Mouse (Mus musculus): Measurements from ENCODE around the gene Ube2l3. TPM values are rescaled to one million over a fixed set of nuclear protein-coding genes. Genes with fewer than 3 reads are reported as not detected.

Gene Ube2l3
- polyA plus RNA-seq (2014; fragmentation: Illumina TruSeq; extraction: RNeasy Lipid Tissue Mini Kit (QIAGEN cat#74804); ENCODE audit: low read depth, low replicate concordance), result 157 TPM

DNA sequence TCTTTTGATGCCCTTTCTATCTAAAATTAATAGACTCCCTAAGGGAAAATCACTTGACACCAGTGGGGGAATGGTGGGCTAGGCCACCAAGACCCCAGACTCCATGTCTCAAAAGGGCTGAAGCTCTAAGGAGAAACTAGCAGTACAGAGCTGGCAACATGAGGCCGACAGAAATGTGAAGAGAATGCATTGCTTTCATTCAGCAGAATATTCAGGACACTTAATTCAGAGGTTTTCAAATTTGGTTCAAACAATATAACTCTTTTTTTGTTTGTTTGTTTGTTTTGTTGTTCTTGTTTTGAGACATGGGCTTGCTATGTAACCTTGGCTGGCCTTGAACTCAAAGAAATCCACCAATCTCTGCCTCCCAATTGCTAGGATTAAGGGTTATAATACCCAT lies at the start of gene Ube2l3:
TSS of gene Ube2l3 (minus strand) at position 101 of the 400 bp plus-strand sequence.

GRCm38 (mm10) chr16:17232794-17233701 lies 30.6 kb upstream of the Ube2l3 start, which contains the start of gene Hic2:
Gene Hic2 (plus strand): TSS chr16:17233572.

GRCm38 (mm10) chr16:17208389-17209361 lies 6.2 kb upstream of the Ube2l3 start, which contains the start of gene Rimbp3:
Gene Rimbp3 (plus strand): TSS chr16:17208603.

DNA sequence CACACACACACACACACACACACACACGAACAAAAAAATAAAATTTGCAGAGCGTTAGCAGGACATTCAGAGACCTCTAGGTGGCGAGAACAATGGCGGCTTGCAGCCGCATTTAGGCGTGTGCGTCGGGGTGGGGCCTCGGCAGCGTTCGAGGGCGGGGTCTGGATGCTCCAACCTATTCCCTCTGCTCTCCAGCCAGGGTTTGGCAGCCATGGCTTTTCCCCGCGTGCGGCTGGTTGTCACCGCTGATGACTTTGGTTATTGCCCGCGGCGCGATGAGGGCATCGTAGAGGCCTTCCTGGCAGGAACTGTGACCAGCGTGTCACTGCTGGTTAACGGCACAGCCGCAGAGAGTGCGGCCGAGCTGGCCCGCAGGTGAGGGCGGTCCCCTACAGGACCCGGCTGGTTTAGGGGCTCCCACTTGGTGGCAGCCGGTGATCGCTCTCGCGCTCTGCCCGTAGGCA lies 55.6 kb downstream of the Ube2l3 start, which contains the start of gene Ccdc116:
TSS of gene Ccdc116 (minus strand) at position 458 of the 464 bp plus-strand sequence.

DNA sequence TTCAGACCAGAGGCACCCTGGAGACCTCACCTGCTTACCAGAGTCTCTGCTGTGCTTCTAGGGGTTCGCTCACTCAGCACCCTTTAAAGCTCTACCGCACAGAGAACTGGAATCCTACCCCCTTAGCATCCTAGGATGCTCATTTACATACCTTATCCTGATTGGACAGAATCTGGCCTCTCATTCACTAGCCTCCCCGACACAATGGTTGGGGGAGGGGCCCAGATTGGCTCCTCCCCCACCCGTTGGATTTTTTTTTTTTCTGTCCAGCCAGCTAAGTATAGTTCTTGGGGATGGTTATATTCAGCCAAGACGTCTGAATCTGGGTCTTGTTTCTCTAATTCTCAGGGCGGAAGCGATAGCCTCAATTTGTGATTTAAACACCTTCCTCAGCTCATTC lies 58.1 kb downstream of the Ube2l3 start, which contains the start of gene Ydjc:
TSS of gene Ydjc (plus strand) at position 283 of the 400 bp plus-strand sequence.

DNA sequence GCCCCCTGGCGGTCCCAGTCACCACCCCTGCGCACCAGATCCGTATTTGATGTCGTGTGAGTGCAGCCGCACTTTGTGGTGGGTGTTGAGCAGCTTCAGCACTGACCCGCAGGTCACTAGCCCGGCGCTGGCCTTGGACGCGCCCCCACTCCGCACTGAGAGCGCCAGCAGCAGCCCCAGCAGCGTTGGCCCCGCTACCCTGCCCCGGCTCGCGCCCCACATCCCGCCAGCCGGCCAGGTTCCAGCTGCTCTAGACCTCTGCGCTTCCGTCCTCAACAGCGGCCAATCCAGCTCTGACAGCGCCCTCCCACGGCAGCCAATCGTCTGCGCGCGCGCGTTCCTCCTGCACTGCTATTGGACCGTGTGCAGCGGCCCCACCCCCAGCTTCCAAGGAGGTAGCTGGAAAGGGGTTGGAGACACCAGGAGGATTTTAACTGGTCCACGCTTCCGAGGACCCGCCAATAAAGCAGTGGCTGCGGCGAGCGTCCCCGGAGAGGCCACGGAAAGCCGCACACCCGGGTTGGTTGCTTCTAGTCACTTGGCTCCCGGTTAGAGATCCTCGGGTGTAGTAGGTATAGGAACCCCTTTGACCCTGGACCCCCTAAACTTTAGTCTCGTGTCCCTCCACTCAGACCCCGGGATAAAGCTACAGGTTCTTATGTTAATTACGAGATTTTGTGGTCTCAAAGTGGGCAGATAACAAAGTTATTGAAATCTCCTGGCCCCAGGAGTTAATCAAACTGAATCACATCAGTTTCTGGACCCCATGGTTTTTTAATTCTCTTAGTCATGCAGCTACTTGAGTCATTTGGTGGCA lies 70.2 kb downstream of the Ube2l3 start, which contains the start of gene Sdf2l1:
TSS of gene Sdf2l1 (minus strand) at position 295 of the 817 bp plus-strand sequence.

DNA sequence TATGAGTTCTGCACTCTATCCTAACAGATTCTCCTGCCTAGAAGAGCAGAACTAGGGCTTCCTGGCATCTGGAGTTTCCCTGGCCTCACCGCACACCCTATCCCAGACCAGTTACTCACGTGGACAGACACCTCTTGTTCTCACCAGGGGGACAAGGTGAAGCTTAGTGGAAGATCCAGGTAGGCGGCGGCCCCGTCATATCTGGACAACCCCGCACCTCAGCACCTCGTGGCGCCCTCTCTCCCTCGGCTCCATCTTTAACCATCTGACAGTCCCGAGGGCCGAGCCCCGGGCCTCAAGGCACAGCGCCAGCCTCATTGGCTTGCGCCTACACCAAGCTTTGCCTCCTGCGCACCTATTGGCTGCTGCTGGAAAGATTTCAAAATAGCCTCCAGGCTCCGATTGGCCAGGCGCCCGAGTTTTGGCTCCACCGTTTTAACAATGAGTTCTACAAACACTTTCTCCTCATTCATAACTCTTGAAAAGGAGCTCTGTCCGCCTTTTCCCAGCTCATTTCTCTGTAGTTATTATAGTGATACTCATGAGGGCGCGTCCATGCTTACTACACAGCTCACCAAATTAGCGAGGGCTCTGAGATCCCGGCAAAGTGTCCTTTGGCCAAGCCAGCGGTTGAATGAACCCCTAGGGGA lies 77.5 kb downstream of the Ube2l3 start, which contains the start of gene 2610318N02Rik:
TSS of gene 2610318N02Rik (minus strand) at position 297 of the 650 bp plus-strand sequence.

GRCm38 (mm10) chr16:17110771-17111743 lies 91.4 kb downstream of the Ube2l3 start, which contains the start of gene Ppil2:
Gene Ppil2 (minus strand): TSS chr16:17111257.

Other genes starting within 250 kb of the Ube2l3 start
- 232 TPM for gene Mapk1, start 219.3 kb downstream of the Ube2l3 start, polyA plus RNA-seq (2014; fragmentation: Illumina TruSeq; extraction: RNeasy Lipid Tissue Mini Kit (QIAGEN cat#74804); ENCODE audit: low read depth, low replicate concordance)
- gene Ypel1, start 133.0 kb downstream of the Ube2l3 start, polyA plus RNA-seq (2014; fragmentation: Illumina TruSeq; extraction: RNeasy Lipid Tissue Mini Kit (QIAGEN cat#74804); ENCODE audit: low read depth, low replicate concordance), result 0.85 TPM
- 64.4 TPM for gene Ppil2, start 91.4 kb downstream of the Ube2l3 start, polyA plus RNA-seq (2014; fragmentation: Illumina TruSeq; extraction: RNeasy Lipid Tissue Mini Kit (QIAGEN cat#74804); ENCODE audit: low read depth, low replicate concordance)
- gene 2610318N02Rik, start 77.5 kb downstream of the Ube2l3 start, polyA plus RNA-seq (2014; fragmentation: Illumina TruSeq; extraction: RNeasy Lipid Tissue Mini Kit (QIAGEN cat#74804); ENCODE audit: low read depth, low replicate concordance), result not detected
- 9.1 TPM for gene Sdf2l1, start 70.3 kb downstream of the Ube2l3 start, polyA plus RNA-seq (2014; fragmentation: Illumina TruSeq; extraction: RNeasy Lipid Tissue Mini Kit (QIAGEN cat#74804); ENCODE audit: low read depth, low replicate concordance)
- not detected for gene Ydjc, start 58.0 kb downstream of the Ube2l3 start, polyA plus RNA-seq (2014; fragmentation: Illumina TruSeq; extraction: RNeasy Lipid Tissue Mini Kit (QIAGEN cat#74804); ENCODE audit: low read depth, low replicate concordance)
- not detected for gene Ccdc116, start 55.4 kb downstream of the Ube2l3 start, polyA plus RNA-seq (2014; fragmentation: Illumina TruSeq; extraction: RNeasy Lipid Tissue Mini Kit (QIAGEN cat#74804); ENCODE audit: low read depth, low replicate concordance)
- not detected for gene Rimbp3, start 6.0 kb upstream of the Ube2l3 start, polyA plus RNA-seq (2014; fragmentation: Illumina TruSeq; extraction: RNeasy Lipid Tissue Mini Kit (QIAGEN cat#74804); ENCODE audit: low read depth, low replicate concordance)
- 0.44 TPM for gene Hic2, start 30.9 kb upstream of the Ube2l3 start, polyA plus RNA-seq (2014; fragmentation: Illumina TruSeq; extraction: RNeasy Lipid Tissue Mini Kit (QIAGEN cat#74804); ENCODE audit: low read depth, low replicate concordance)
- not detected for gene Tmem191c, start 73.4 kb upstream of the Ube2l3 start, polyA plus RNA-seq (2014; fragmentation: Illumina TruSeq; extraction: RNeasy Lipid Tissue Mini Kit (QIAGEN cat#74804); ENCODE audit: low read depth, low replicate concordance)
- gene Serpind1, start 128.7 kb upstream of the Ube2l3 start, polyA plus RNA-seq (2014; fragmentation: Illumina TruSeq; extraction: RNeasy Lipid Tissue Mini Kit (QIAGEN cat#74804); ENCODE audit: low read depth, low replicate concordance), result 1.4 TPM
- 101 TPM for gene Snap29, start 203.3 kb upstream of the Ube2l3 start, polyA plus RNA-seq (2014; fragmentation: Illumina TruSeq; extraction: RNeasy Lipid Tissue Mini Kit (QIAGEN cat#74804); ENCODE audit: low read depth, low replicate concordance)
- gene Pi4ka, start 203.7 kb upstream of the Ube2l3 start, polyA plus RNA-seq (2014; fragmentation: Illumina TruSeq; extraction: RNeasy Lipid Tissue Mini Kit (QIAGEN cat#74804); ENCODE audit: low read depth, low replicate concordance), result 27.7 TPM
- 22.6 TPM for gene Crkl, start 249.3 kb upstream of the Ube2l3 start, polyA plus RNA-seq (2014; fragmentation: Illumina TruSeq; extraction: RNeasy Lipid Tissue Mini Kit (QIAGEN cat#74804); ENCODE audit: low read depth, low replicate concordance)

All from kidney, adult 10 weeks (tissue).